ENCODE assay signal across 21 mouse cellular contexts in the genomic region with DNA sequence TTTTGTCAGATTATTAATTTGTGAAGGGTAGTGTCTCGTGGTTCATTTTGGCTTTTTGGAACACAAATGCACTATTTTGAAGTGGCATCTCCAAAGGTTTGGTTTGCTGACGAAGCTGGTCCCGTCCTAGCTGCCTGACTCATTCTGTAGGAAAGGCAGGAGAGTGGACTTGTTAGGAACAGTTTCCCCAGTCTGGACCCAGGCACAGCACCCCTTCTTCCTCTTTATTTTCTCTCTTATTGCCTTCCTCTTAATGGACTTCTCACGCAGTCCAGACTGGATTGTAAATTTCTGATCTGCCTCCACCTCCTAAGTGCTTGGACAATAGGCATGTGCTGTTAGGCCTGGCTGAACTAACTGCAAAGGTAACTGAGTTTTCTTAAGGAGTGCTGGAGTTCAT. TPM values are rescaled to one million over a fixed set of nuclear protein-coding genes. Genes with fewer than 3 reads are reported as not detected.
DNase-seq lines count a peak whose midpoint lies in the region; ATAC-seq and TF ChIP-seq lines count a peak whose summit lies in the region.
"Had no signal": no experiment of that assay in that cellular context is flagged by ENCODE, and none has a peak within 500 bp of the region (broad histone marks: within the 10 kb centered on the region; RNA-seq: fewer than 3 reads in every experiment).

No protein-coding gene starts in this region.

- TF ChIP-seq CTCF in gastrocnemius, adult 2 months (IDR thresholded peaks at IDR 0.05): no peak
- TF ChIP-seq CTCF in liver, adult 2 months (IDR thresholded peaks at IDR 0.05; ENCODE audit: low read depth, low read length): no peak

- WGBS in liver, adult 2 months: 44% methylated on average over 4 of the region's 4 CpGs
- WGBS in stomach, embryonic 16.5 days: 72% methylated on average over 4 of the region's 4 CpGs

- H3K4me2 ChIP-seq in stomach, embryonic 16.5 days (ENCODE audit: low read depth, low read length): no peak overlapping the region
- H3K4me2 ChIP-seq: embryonic facial prominence, embryonic 13.5 days; forebrain, embryonic 13.5 days; heart, embryonic 15.5 days; hindbrain, embryonic 13.5 days had no signal

- intact Hi-C loops in gastrocnemius, adult 2 months (cut with DNase I): no loop called here
- intact Hi-C loops in left cerebral cortex, postnatal 36 days (cut with DNase I): no loop called here

- no peak for DNase-seq in gastrocnemius, adult 2 months
- no peak for DNase-seq in gastrocnemius, adult 18-20 months (ENCODE audit: low spot score)
- DNase-seq in liver, adult 2 months (ENCODE audit: extremely low read depth, low read depth, low spot score): no peak
- no peak for DNase-seq in liver
- no peak for DNase-seq in left cerebral cortex, postnatal 36 days (ENCODE audit: low spot score in 2 of 2)
- DNase-seq: adrenal gland, postnatal 10 days; B cell, adult 2 months; cerebellum, adult 11-12 months; cerebellum, adult 9-10 months; cerebellum, postnatal 25 days; forebrain, postnatal 0 days; gastrocnemius, postnatal 10 days; heart, postnatal 14 days had no signal

- H3K9ac ChIP-seq in liver, adult 2 months (ENCODE audit: low read depth, low read length): no peak overlapping the region
- H3K9ac ChIP-seq in stomach, embryonic 16.5 days (ENCODE audit: low read length): no peak overlapping the region
- H3K9ac ChIP-seq: embryonic facial prominence, embryonic 13.5 days; forebrain, embryonic 13.5 days; forebrain, postnatal 0 days; heart, embryonic 15.5 days; hindbrain, embryonic 13.5 days had no signal

- no peak for TF ChIP-seq POLR2A in liver, adult 2 months (IDR thresholded peaks at IDR 0.05; ENCODE audit: extremely low read depth, insufficient read depth, low read length)

- H3K79me2 ChIP-seq in liver, adult 2 months (ENCODE audit: control insufficient read depth, insufficient read depth, low read length): peaks cover 66% of the 10 kb centered on the region

- H3K9me3 ChIP-seq in stomach, embryonic 16.5 days (replicated peaks; ENCODE audit: control insufficient read depth, low read length): no peaks in the 10 kb centered on the region
- H3K9me3 ChIP-seq: embryonic facial prominence, embryonic 13.5 days; forebrain, embryonic 13.5 days; heart, embryonic 15.5 days; hindbrain, embryonic 13.5 days had no signal

- H3K27me3 ChIP-seq in liver, adult 2 months (ENCODE audit: control insufficient read depth, insufficient read depth, low read length): no peaks in the 10 kb centered on the region
- H3K27me3 ChIP-seq in stomach, embryonic 16.5 days (ENCODE audit: control insufficient read depth, insufficient read depth, low read length): no peaks in the 10 kb centered on the region
- H3K27me3 ChIP-seq: embryonic facial prominence, embryonic 13.5 days; forebrain, embryonic 13.5 days; heart, embryonic 15.5 days; hindbrain, embryonic 13.5 days had no signal

- H3K4me1 ChIP-seq in liver, adult 2 months (ENCODE audit: control insufficient read depth, insufficient read depth, low read length): peaks cover 45% of the 10 kb centered on the region
- peaks cover 38% of the 10 kb centered on the region for H3K4me1 ChIP-seq in stomach, embryonic 16.5 days (ENCODE audit: control insufficient read depth, insufficient read depth, low read length)

- H3K27ac ChIP-seq in gastrocnemius, adult 2 months: peak overlapping the region; percentile 48; the same call in 1 of the 2 replicates
- H3K27ac ChIP-seq in liver, adult 2 months (replicated peaks; ENCODE audit: insufficient read depth, low read depth, low read length): peak overlapping the region; percentile 46
- peak overlapping the region; percentile 27; the same call in 1 of the 2 replicates for H3K27ac ChIP-seq in stomach, embryonic 16.5 days (ENCODE audit: low read length)
- H3K27ac ChIP-seq: embryonic facial prominence, embryonic 13.5 days; forebrain, embryonic 13.5 days; heart, embryonic 15.5 days; hindbrain, embryonic 13.5 days; hindbrain, postnatal 0 days had no signal

- H3K4me3 ChIP-seq in gastrocnemius, adult 2 months: no peak overlapping the region
- H3K4me3 ChIP-seq in liver, adult 2 months (ENCODE audit: insufficient read depth, low read depth, low read length): no peak overlapping the region
- H3K4me3 ChIP-seq in stomach, embryonic 16.5 days (replicated peaks; ENCODE audit: low read length): no peak overlapping the region
- H3K4me3 ChIP-seq: embryonic facial prominence, embryonic 13.5 days; forebrain, embryonic 13.5 days; heart, embryonic 15.5 days; hindbrain, embryonic 13.5 days had no signal

- ATAC-seq in common myeloid progenitor, adult 5-6 weeks (replicated peaks; ENCODE audit: low read depth, poor library complexity, severe bottlenecking): 0 out of 2 replicates have a peak, but pooled peaks have one; percentile 17
- ATAC-seq in stomach, embryonic 16.5 days (ENCODE audit: insufficient read depth, low FRiP score): no peak
- no peak for ATAC-seq in erythroblast, adult 5-6 weeks (replicated peaks; ENCODE audit: low FRiP score, poor library complexity, severe bottlenecking)
- ATAC-seq: forebrain, embryonic 13.5 days; forebrain, postnatal 0 days; hindbrain, postnatal 0 days had no signal

- no peaks in the 10 kb centered on the region for H3K36me3 ChIP-seq in liver, adult 2 months (ENCODE audit: control insufficient read depth, insufficient read depth, low read length)
- 0 out of 2 replicates have a peak, but pooled peaks cover 4% of the 10 kb centered on the region for H3K36me3 ChIP-seq in stomach, embryonic 16.5 days (ENCODE audit: control insufficient read depth, insufficient read depth, low read length)
- H3K36me3 ChIP-seq: embryonic facial prominence, embryonic 13.5 days; heart, embryonic 15.5 days had no signal

RNA-seq across cellular contexts. Expression of gene Prdm2, which starts 57.8 kb away (rescaled TPM):
- 10 to 100 TPM; 24.7 to 26.5 TPM for total RNA-seq in gastrocnemius, adult 2 months (2021)
- 10 to 100 TPM; 22.8 to 26.3 TPM for total RNA-seq in gastrocnemius, adult 18-20 months (2021)
- 6.9 and 8.1 TPM in 2 replicates for total RNA-seq in liver, adult 2 months (2014; rRNA removed)
- 4.9 and 7.9 TPM in 2 replicates for polyA plus RNA-seq in liver, adult 2 months (2012; rRNA removed)
- total RNA-seq in common myeloid progenitor, adult 5-6 weeks (2017): 10.1 and 15.4 TPM in 2 replicates
- 8.9 and 10.2 TPM in 2 replicates for polyA plus RNA-seq in stomach, embryonic 16.5 days (2015; fragmentation: Nextera tagmentation; extraction: Ambion mirVana)
- total RNA-seq in left cerebral cortex, postnatal 36 days (2021): 10 to 100 TPM; 35.3 to 46.0 TPM
- total RNA-seq in erythroblast, adult 5-6 weeks (2015; ENCODE audit: low replicate concordance): 8.6 and 15.0 TPM in 2 replicates
- 8.2 and 8.4 TPM in 2 replicates for total RNA-seq in erythroblast, adult 5-6 weeks (2017; ENCODE audit: low replicate concordance)
